Mouse (Mus musculus) ovary, postnatal 36 days (tissue): ENCODE measurements around the gene Gm42517.

ENCODE experiments used
- DNase-seq: peaks from one replicate; pipeline ENCODE4 v3.0.0; 2022; ENCODE audit warnings: low spot score, mixed read lengths

The Gm42517 gene

DNA sequence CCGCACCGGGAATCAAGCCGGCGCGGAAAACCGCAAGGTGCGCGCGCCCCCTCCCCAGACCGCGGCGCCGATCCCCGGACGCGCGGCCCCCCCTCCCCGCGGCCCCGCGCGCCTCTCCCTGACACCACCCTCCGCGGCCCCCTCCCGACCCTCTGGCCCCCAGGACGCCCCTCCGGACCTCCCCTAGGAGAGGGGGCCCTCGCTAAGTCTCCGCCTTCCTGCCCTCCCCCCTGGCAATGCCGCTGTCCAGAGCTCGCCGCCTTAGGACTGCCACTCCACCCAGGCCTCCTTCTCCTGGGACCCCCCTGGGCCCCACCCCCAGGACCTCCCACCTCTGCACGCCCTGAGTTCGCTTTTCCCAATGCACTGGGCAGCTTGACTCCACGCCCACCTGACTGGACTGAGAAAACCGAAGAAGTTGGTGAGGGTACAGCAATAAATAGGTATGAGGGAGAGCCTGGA lies at the start of gene Gm42517:
Gene Gm42517 (minus strand): TSS at position 52 of the 462 bp plus-strand sequence.
- DNase-seq: peak; percentile 10

DNA sequence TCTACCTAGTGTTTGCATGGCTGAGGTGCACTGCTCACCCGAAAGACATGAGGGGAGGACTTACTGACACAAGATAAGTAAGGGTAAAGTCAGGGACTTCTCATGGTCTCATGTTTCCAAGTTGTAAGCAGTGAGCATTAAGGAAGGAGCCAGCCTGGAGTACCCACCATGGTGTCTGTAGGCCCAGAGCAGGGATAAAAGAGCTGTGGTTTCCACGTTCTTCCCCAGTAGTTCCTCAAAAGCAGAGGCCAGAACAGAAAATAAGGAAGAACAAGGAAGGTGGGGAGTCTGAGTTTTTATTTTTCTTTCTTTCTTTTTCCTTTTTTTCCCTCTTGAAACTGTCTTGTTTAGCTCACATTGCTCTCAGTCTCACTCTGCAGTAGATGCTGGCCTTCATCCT lies 47.0 kb upstream of the Gm42517 start:
- no peak for DNase-seq

DNA sequence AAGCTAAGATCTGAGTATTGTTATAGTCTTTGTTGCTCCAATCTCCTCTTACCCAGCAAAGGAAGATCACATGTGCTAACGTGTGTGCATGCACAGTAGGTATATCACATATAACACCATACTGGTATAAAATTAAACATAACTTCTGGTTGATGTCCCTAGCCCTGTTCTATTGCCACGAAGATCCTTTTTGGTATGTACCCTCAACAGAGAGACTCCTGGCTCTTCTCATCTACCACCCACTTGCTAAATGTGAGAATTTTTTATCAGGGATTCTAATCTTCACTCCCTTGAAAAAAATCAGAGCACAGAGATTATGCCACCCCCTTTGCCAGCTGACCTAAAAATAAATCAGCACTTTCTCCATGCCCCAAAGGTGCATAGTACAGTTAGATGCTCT lies 39.3 kb upstream of the Gm42517 start:
- no peak for DNase-seq

DNA sequence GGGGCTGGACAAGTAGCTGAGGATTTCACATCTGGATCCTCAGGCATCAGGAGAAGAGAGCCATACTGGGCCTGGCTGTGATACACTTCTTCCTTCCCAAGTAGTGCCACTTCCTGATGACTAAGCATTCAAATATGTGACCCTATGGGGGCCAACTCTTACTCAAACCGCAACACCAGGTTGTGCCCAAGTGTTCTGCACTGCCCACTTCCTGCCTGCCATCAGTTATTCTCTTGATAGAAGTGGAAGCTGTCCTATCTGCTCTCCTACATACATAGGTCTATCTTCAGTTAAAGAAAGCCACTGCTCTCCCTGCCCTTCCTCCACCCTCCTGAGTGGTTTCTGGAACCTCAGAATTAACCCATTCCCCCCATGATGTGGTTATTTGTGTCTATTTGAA lies 37.7 kb upstream of the Gm42517 start:
- DNase-seq: no peak

DNA sequence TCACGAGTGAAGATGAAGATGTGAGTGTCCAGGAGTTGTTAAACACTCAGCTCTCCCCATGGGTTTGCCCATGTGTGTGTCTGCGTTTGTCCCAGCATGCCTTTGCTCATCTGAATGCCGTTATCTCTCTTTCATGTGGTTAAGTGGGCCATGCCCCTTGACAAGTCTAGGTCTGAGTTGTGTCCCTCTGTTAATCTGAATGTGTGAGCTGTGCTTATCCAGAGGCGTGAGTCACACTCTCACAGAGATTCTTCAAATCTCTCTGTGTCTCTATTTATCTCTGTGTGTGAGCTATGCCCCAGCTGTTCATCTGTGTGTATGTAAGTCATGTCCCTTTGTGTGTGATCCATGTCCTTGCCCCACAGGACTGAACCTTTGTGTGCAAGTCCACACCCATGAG lies 35.7 kb upstream of the Gm42517 start:
- no peak for DNase-seq

DNA sequence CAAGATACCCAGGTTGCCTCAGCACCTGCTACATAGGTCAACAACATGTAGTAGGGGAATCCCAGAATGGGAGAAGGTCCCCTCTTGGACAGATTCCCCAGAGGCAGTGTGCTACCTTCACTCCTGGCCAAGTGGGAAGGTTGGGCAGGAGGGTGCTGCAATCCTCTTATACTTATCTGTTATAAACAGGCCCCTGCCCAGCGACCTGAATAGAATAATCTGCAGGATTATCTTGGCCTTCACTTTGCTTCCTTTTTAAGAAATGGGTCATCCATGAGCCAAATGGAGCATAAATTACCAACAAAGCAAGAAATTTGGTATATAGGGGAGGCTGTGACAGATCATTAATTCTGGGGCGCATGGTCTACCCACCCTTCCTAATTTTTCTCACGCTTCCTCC lies 22.0 kb upstream of the Gm42517 start:
- DNase-seq: no peak

DNA sequence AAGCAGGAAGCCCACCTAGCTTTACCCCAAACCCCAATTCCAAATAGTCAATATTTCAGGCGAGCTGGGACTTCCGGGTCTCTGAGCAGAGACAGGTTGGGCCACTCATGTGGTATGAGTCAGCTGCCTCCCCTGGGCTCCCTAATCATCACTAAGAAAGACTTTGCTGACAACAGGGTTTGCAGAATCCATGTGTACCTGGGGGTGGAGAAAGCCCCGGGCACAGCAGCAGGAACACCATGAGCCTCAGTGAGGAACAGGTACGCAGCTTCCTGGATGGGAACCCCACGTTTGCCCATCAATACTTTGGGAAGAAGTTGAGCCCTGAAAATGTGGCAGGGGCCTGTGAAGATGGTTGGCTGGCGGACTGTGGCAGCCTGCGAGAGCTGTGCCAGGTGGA lies 20.5 kb upstream of the Gm42517 start, which contains the start of gene Pde6b:
Gene Pde6b (plus strand): TSS at position 191 of the 400 bp plus-strand sequence.
- DNase-seq: no peak

DNA sequence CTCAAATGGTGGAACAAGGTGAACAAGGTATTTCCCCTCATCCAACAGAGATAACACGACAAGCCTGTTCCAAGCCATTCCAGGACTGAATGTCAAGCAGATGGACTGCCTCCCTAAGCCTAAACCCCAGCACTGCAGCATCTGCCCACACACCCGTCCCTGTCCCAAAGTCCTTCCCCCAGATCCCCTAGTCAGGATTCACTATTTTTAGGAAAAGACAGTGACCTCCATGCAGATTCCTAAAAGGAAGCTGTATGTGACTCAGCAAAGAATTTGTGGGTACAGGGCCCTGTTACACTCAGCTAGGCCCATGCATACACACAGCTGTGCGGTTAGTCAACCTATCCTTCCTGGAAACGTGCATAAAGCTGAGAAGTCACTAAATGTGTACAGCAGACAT lies 18.7 kb upstream of the Gm42517 start:
- no peak for DNase-seq

DNA sequence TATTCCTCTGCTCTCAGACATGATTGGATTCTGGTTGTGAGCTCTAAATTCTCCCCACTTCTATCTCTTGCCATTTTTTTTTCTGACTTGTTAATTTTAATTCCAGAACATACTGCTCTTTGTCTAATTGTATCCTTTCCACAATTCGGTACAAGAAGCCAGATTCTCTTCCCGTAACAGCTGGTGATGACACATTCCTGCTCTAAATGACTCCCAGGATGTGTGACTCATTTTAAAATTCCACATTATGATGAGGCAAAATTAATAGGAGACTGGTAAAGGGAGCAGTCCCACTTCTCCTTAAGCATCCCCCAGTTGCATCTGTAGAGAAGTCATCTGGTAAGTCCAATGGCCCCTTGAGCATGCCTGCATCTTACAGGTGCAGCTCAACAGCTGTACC lies 17.9 kb upstream of the Gm42517 start:
- no peak for DNase-seq

DNA sequence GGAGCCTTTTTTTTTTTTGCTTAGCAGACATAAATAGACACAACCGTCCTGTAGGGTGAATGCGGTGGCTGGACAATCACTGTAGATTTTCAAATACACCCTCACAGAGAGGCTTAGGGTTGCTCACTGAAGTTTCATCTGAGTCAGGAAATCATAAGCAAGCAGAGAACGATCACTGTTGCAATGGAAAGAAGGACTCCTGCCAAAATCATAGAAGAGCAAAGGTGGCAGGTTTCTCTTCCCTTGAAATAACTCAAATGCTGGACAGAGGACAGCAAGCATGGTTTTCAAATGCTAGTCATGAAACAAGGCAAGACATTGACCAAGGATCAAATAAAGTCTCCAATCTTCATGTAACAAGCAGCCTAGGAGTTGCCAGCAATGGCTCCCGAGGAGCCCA lies 10.6 kb upstream of the Gm42517 start:
- DNase-seq: no peak

DNA sequence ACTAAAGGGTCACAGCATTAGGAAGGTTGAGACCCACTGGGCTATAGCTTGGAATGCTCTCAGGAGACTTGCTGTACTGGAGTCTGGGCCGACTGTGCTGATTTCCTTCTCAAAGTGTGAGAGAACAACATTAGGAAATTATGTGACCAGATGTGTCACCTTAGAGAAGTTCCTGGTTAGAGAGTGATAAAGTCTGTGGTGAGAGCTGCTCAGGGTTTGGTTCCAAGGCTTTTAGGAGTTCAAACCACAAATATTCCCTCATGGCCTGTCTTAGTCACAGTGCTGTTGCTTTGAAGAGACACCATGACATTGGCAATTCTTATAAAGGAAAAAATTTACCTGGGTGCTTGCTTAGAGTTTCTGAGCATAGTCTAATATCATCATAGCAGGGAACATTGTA lies 8.3 kb upstream of the Gm42517 start:
- DNase-seq: no peak

DNA sequence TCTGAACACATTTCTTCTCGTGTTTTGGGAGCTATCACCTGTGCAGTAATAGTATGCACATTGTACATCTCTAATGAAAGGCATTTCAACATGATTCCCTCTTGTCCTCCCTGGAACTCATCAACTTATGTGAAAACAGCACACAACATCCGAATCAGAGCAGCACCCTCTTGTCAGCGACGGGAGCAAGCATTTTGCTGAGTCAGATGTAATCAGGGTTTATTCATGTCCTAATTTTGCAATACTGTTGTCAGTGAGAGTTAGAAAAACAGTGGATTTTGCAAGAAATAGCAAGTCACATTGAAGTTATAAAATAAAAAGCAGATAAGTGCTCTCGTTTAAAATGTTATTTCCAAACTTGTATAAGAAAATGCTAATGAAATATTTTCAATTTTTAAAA lies 6.4 kb upstream of the Gm42517 start:
- no peak for DNase-seq

DNA sequence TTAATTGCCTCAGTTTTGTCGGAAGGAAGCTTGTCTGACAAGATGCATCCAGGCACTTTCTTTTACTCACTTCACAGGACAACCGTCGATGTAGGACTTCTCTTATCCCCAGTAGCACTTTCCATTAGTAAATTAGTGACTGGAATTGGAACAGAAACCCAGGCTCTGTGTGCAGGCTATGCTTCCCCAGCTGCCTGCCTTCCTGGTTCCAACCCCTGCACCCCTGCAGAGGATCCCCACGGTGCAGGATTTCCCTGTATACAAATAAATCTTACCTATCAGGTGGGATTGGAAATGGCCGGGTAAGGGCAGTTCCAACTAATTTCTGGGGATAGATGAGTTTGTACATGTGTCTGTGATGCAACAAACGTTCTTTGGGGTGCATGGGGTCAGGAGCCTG lies 2.2 kb upstream of the Gm42517 start:
- DNase-seq: no peak

DNA sequence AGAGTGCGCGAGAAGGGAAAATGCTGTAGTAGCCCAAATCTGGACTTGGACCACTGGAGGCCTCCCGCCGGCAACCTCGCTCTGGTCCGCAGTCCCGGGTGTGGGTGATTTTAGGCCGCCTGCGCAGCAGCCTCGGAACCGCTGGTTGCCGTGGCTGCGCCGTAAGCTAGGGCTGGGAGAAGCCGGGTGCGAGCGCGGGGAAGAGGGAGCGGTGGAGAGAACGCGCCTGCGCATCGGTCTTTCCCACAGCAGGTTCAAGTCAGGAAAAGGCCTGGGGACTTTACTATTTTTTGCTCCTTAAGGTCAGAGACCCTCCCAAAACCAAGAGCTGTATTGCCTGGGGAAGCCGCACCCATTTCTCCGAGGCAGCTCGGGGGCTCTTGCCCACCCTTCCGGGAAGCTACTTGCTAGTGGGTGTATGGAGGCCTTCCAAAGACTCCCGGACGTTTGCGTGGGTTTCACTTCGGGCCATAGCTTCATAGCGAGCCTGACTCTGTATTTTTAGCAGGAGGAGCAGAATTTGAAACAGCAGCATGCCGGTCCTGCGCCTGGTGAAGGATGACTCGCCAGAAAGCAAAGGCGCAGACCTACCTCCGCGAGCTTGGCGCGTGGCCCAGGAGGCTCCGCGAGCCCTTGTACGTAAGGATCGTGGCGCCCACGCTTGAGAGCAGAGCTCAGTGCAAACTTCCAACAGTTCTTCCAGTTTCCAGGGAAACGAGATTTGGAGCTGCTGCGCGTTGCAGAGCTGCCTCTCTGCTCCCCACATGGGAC lies 1.3 kb upstream of the Gm42517 start:
- DNase-seq: peak; percentile 51

DNA sequence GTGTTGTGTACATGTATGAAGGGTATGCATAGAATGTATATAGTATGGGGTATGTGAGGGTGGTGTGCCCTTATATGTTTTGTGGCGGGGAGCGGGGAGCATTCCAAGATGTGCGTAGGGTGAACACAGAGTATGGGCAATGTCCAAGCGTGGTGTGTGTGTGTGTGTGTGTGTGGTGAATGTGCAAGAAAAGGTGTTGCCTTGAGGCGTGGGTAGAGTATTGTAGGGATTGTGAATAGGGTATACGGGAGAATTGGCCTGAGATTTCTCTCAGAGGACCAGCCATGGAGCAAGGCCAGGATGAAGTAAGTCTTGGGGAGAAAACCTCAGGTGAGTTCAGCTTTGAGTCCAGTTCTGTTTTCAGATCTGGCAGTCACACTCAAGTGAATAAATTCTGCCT lies 724 bp upstream of the Gm42517 start:
- no peak for DNase-seq

DNA sequence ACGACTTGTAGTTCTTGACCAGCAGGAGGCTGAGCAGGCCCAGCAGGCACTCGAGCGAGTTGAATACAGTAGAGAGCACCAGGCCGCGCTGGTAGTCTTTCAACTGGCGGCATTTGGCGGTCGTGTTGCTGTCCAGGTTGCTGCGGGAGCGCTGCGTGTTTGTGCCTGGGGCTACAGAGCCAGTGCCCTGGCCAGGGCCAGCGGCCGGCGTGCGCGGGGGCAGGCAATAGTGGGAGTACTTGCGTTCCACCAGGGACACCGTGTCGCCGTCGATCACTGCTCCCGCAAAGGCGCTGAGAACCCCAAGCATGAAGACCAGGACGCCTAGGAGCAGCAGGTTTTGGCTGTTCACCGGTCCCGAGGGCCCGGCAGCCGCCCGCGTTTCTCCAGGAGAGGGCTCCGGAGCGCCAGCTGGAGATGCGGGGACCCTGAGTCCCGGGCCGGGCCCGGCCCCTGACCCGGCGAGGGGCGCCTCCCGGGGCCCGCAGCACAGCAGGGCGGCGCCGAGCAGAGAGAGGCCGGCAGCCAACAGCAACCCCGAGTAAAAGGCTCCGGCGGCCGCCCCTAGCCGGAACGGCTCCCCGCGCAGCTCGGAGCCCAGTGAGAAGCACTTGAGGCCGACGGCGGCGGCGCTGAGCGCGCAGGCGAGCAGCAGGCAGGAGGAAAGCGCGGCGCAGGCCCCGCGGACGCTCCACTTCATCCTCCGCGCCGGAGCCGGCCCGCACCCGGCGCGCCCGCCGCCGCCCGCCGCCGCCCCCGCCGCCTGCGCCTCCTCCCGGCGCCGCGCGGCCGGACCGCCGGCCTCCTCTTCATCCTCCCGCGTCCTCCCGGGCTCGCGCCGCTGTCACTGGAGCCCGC lies 509 bp downstream of the Gm42517 start:
- DNase-seq: peak; percentile 42

DNA sequence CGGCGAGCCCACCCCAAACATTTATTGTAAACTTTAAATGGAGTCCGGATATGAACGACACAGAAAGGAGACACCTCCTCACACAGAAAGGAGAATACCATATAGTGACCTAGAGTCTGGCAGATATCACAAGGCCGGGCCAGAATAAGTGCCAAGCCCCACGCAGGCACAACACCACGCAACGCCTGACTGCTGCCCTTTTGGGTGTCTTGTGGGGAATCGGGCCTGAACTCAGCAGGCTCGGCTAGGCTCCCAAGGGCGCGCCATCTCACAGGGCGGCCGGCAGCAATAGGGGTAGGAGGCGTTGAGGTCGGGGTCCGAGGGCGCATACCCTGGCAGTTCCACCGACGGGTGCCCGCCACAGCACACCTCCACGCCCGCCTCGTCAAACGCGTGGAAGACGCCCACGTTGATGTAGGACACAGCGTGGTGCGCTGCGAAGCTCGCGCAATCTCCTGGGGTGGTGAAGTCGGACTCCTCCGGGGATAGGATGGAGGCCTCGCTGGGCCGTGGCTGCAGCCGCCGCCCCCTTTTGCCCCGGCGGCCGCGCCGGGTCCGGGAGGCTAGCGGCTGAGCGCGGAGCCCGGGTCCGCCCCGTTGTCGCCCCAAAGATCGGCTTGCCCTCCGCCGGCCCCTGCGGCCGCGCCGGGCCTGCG lies 1.3 kb downstream of the Gm42517 start:
- DNase-seq: no peak

DNA sequence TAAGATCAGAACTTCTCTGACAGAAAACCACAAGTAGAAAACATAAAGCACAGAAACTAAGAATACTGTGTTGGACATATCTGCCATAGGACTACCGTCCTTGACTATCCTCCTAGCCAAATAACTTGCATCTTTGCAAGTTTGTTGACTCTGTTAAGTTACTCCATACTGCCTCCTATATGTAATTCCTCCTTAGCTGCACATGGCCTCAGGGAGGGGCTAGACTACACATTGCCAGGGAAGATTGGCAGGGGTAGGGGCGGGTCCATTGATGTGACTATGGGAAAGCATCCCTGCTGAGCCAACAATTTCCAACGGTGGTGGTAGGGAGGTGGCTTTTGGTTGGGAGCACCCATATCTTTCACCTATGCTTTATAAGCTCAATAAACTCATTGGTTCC lies 5.4 kb downstream of the Gm42517 start:
- no peak for DNase-seq

DNA sequence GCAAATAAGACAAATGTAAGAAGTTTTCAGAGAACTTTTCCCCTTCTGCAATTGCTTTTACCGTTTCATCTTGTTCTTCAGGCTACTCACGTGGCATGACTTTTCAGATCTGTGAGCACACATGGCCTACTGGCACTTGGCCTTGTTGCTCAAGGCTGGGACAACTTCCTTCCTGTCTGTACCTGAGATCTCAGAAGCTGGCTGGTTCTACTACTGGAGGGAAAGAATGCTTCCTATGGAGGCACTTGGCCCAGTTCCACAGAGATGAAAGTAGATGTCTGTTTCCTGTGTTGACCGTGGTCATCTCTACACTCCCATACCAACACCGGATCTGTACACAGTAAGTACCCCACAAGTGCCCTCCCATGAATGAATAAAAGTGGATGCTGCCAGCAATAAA lies 7.5 kb downstream of the Gm42517 start:
- no peak for DNase-seq

DNA sequence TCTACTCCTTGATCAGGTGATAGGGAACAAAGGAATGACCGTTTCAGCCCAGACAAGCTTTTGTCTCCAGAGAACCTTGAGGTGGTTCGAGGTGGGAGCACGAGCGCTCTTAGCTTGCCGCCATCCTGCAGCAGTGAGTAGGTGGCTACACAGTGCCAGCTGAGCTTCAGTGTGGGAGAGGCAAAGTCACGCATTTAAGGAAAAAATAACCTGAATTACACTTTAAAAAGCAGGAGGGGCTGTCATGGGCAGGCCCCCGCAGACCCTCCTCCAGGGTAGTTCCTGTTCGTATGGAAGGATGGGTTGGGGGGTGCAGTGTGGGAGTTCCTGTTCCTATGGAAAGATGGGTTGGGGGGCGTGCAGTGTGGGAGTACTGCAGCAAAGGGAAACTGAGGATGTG lies 8.2 kb downstream of the Gm42517 start:
- DNase-seq: no peak

DNA sequence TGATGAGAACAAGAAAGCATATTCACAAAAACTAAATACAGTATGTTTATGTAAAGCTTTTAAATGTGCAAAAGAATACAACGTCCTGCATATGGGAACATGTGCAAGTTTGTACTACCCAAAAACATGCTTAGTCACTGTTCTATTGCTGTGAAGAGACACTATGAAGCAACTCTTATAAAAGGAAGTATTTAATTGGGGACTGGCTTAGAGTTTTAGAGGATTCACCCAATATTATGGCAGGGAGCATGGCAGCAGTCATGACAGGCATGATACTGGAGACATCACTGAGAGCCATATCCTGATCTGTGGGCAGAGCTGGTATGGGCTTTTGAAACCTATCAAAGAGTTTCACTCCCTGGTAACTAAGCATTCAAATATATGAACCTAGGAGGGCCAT lies 9.9 kb downstream of the Gm42517 start:
- no peak for DNase-seq

DNA sequence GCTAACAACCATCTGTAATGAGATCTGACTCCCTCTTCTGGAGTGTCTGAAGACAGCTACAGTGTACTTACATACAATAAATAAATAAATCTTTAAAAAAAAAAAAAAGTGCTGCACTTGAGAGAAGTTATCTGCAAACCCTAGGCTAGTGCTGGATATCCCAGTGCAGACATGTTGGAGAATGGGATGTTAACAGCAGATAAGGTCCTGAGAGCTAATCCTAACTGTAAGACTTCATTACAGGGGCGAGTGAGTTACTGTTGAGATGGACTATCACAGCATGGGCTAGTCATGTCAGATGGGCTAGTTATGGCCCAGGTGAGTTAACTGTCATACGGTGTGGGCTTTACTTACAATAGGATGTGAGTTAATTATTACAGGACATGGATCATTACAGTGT lies 13.7 kb downstream of the Gm42517 start:
- DNase-seq: no peak
